Mouse (Mus musculus) stomach, postnatal 0 days (tissue): ENCODE measurements at regions not wholly inside any gene's neighbourhood (a gene's known extent, or its start where the extent isn't known, plus 50 kb on each side); places are given as distances from the start of the nearest gene placed in this dataset.
A peak's percentile ranks its signal among the peaks of the same experiment; 100 is the strongest.

Experiments used
- ATAC-seq: fragments of 200-750 bp; cut with Nextera tagmentation; 2 replicates; pipeline ENCODE4 v1.8.0; 2017; ENCODE audit not compliant: low FRiP score, low TSS enrichment
- DNase-seq: peaks from one replicate; pipeline ENCODE4 v3.0.0-alpha.2; 2016; ENCODE audit warnings: low spot score
- H3K27ac ChIP-seq: fragments of 300-500 bp; sonication (generic); replicated peaks from 2 replicates; pipeline ENCODE4 v1.5.1; 2014; ENCODE audit warnings: mild to moderate bottlenecking, control low read depth
- H3K27me3 ChIP-seq: fragments of 300-500 bp; sonication (generic); 2 replicates; pipeline ENCODE4 v1.6.1; 2014; ENCODE audit warnings: low read length; ENCODE audit not compliant: control insufficient read depth, insufficient read depth
- H3K36me3 ChIP-seq: fragments of 300-500 bp; sonication (generic); 2 replicates; pipeline ENCODE4 v1.6.1; 2014; ENCODE audit warnings: low read length, mixed read lengths; ENCODE audit not compliant: control insufficient read depth, insufficient read depth
- H3K4me1 ChIP-seq: fragments of 300-500 bp; sonication (generic); replicated peaks from 2 replicates; pipeline ENCODE4 v1.6.1; 2014; ENCODE audit warnings: antibody characterized with exemption; ENCODE audit not compliant: control insufficient read depth, insufficient read depth
- H3K4me2 ChIP-seq: fragments of 300-500 bp; sonication (generic); replicated peaks from 2 replicates; pipeline ENCODE4 v1.6.1; 2014; ENCODE audit warnings: low read depth, mild to moderate bottlenecking, control low read depth, moderate library complexity
- H3K4me3 ChIP-seq: fragments of 300-500 bp; sonication (generic); 2 replicates; pipeline ENCODE4 v1.5.1; 2014; ENCODE audit warnings: low read depth, low read length, control low read depth
- H3K9ac ChIP-seq: fragments of 300-500 bp; sonication (generic); 2 replicates; pipeline ENCODE4 v1.6.1; 2014; ENCODE audit warnings: mild to moderate bottlenecking, low read length, control low read depth, mixed read lengths
- H3K9me3 ChIP-seq: fragments of 300-500 bp; sonication (generic); 2 replicates; pipeline ENCODE4 v1.6.1; 2016; ENCODE audit warnings: low read length; ENCODE audit not compliant: control insufficient read depth
- CTCF ChIP-seq: IDR thresholded peaks from 2 replicates; pipeline ENCODE4 v1.5.1; 2016; ENCODE audit warnings: antibody characterized with exemption, low read depth, mild to moderate bottlenecking, moderate library complexity
- EP300 ChIP-seq: optimal IDR thresholded peaks from 2 replicates; pipeline ENCODE3; 2016; ENCODE audit warnings: antibody characterized with exemption
- WGBS: fragments of 180-500 bp; shearing (Covaris S2); extraction: QIAGEN DNeasy Blood & Tissue Kit; methylation state at CpG from one replicate; pipeline ENCODE4 v1.1.7; 2014; 5-methylcytosine and 5-hydroxymethylcytosine counted together

DNA sequence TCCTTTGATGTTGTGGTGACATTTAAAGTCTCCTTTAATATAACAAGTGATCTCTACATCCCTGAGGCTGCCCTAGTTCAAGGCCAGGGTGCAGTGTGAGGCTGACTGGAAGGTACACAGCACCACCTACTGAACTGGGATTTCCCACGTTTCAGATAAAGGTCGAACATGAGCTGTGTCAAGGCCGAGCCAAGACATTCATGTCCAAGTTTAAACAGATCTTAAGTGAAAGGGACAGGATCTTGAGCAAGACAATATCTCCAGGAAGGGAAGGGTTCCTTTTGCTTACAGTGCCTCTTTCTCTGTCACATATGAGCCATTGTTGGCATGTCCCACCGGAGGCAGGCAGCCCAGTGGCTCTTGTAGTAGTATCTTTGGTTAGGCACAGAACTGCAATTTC, 343.0 kb downstream of the Mctp2 start:
- H3K9me3 ChIP-seq: no peaks in the 10 kb centered on the region
- H3K36me3 ChIP-seq: no peaks in the 10 kb centered on the region
- H3K4me1 ChIP-seq: no peaks in the 10 kb centered on the region
- TF ChIP-seq CTCF: peak; percentile 45
- TF ChIP-seq EP300: no peak
- no peaks in the 10 kb centered on the region for H3K27me3 ChIP-seq
- no peak overlapping the region for H3K9ac ChIP-seq
- H3K4me3 ChIP-seq: no peak overlapping the region
- no peak overlapping the region for H3K4me2 ChIP-seq
- ATAC-seq (no peak), DNase-seq (no peak)
- 45% methylated on average over 4 of the region's 4 CpGs for WGBS
- H3K27ac ChIP-seq: no peak overlapping the region

DNA sequence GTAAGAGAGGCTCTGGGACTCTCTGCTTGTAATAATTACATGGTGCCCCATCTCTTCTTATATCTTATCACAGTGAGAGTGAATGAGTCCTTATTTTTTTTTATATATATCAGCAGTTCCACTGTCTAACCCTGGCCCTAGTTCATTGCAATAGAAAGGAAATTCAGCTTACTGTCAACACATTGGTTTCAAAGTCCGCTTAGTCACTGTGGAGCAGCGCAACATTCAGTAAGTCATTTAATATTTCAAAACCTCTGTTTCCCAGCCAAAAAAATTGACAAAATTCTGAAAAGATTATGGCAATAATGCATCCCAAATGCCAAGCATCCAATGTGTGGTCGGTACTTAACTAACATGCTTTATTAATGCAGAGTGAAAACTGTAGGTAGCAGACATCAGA, 343.6 kb downstream of the Mctp2 start:
- 85% methylated on average over 3 of the region's 3 CpGs for WGBS
- no peak overlapping the region for H3K27ac ChIP-seq
- no peaks in the 10 kb centered on the region for H3K4me1 ChIP-seq
- H3K9me3 ChIP-seq: no peaks in the 10 kb centered on the region
- ATAC-seq: no peak
- no peak for DNase-seq
- no peaks in the 10 kb centered on the region for H3K27me3 ChIP-seq
- H3K4me3 ChIP-seq: no peak overlapping the region
- no peak overlapping the region for H3K4me2 ChIP-seq
- TF ChIP-seq EP300 (no peak), CTCF (no peak)
- H3K36me3 ChIP-seq: no peaks in the 10 kb centered on the region
- H3K9ac ChIP-seq: no peak overlapping the region

DNA sequence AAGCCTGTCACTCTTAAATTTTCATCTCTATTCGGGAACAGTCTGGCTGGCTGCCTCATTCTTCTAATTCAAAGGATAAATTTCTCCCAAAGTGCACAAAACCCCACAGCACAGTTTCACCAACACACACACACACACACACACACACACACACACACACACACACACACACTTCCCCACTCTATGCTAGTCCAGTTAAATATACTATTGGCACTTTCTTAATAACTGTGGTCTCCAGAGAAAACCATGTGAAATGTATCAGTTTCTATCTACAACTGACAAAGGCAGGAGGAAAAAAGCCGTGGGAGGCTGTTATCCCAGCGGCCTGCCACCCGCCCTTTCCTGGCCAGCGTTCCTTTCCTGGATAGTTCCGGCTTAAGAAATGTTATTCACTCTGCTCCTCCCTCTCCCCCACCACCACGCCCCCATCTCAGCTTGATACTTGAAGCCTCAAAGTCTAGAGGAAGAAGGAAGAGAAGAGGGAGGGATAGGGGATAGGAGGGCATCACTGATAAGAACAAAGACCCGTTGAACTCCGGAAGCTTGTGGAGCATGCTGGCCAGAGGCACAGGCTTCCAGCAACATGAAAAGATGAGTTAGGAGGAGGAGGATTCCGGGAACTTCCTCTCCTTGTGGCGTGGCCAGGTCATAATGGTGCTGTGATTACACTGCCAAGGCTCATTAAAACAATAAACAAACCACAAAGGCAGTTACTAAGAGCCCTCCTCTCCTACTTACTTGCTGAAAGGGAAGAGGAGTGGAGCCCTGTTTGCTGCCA, 345.8 kb downstream of the Mctp2 start:
- Histone ChIP-seq H3K4me1 (no peaks in the 10 kb centered on the region), H3K27ac (0 out of 2 replicates have a peak overlapping the region, but pooled peaks have one; percentile 24), H3K9me3 (no peaks in the 10 kb centered on the region), H3K4me3 (peak overlapping the region; percentile 20; the same call in 1 of the 2 replicates), H3K9ac (no peak overlapping the region), H3K4me2 (peak overlapping the region; percentile 45), H3K27me3 (no peaks in the 10 kb centered on the region), H3K36me3 (no peaks in the 10 kb centered on the region)
- peak; percentile 52 for DNase-seq
- ATAC-seq: 0 out of 2 replicates have a peak, but pooled peaks have one; percentile 56
- 4% methylated on average over 11 of the region's 11 CpGs for WGBS
- TF ChIP-seq CTCF (no peak), EP300 (no peak)

DNA sequence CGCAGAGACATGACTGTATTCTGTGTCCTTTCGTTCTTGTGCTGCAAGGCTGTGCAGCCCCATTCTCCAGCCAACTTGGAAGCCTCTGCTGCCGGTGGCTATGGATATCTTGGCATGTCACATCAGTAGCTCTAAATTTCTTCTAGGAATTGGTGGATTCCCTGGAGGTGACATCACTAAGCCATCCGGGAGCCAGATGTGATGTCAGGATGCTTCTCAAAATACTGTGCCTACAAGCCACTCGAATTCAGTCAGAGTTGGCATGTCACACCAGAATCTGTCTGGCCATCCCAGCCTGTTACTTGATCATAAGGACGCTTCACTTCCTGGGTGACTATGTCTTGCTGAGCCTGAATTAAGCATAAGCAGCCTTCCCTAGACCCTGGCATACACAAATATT, 359.9 kb downstream of the Mctp2 start:
- Histone ChIP-seq H3K4me2 (no peak overlapping the region), H3K4me1 (no peaks in the 10 kb centered on the region), H3K9me3 (no peaks in the 10 kb centered on the region), H3K27ac (no peak overlapping the region), H3K27me3 (no peaks in the 10 kb centered on the region), H3K36me3 (no peaks in the 10 kb centered on the region), H3K9ac (no peak overlapping the region), H3K4me3 (no peak overlapping the region)
- DNase-seq: no peak
- 69% methylated on average over 6 of the region's 6 CpGs for WGBS
- no peak for ATAC-seq
- TF ChIP-seq EP300: no peak
- no peak for TF ChIP-seq CTCF

DNA sequence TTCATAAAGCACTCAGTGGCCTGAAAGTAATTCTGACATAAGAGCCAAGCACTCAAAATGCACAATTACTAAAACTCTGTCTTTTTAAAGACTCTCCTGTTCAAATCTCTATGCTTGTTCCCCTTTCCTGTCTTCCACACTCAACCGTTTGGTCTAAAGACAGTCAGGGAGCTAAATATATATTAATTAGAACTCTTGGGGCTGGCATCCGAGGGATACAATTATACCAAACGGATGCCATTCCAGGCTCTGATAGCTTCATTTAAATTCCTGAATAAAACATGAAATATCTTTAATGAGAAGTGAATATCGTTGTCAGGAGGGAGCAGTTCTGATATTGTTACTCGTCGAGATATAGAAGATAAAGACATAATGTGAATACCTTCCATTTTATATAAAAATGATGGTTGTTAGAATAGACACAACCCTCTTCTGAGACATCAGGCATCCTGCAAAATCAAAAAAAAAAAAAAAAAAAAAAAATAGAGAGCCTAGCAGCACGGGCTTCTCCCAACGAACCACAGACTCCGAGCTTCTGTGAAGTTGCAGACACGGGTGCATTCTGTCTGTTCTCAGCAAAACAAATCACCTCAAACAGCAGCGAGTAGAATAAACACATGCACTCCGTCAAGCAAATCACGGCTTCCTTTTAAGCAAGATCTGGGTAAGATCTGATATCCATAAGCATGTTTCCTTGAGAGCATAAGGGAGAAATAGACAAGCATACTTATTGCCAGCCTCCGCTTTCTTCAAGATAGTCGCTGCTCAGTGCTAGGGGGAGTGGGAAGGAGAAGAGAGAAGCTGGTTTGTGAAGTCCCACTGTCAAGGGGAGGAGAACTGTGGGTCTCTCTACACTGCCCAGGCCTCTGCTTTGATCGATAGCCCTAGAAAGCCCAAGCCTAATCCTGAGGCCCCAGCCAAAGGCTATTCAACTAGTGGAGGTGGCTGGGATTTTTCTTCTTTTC, 363.0 kb downstream of the Mctp2 start:
- H3K4me2 ChIP-seq: no peak overlapping the region
- 52% methylated on average over 16 of the region's 16 CpGs for WGBS
- DNase-seq (no peak), ATAC-seq (no peak)
- H3K27ac ChIP-seq: no peak overlapping the region
- H3K9ac ChIP-seq: no peak overlapping the region
- H3K4me3 ChIP-seq: no peak overlapping the region
- no peaks in the 10 kb centered on the region for H3K27me3 ChIP-seq
- H3K9me3 ChIP-seq: no peaks in the 10 kb centered on the region
- no peaks in the 10 kb centered on the region for H3K36me3 ChIP-seq
- no peaks in the 10 kb centered on the region for H3K4me1 ChIP-seq
- TF ChIP-seq EP300 (no peak), CTCF (no peak)
